Mouse (Mus musculus) neural tube, embryonic 13.5 days (tissue): ENCODE measurements around the gene Samd14. TPM values are rescaled to one million over a fixed set of nuclear protein-coding genes. Genes with fewer than 3 reads are reported as not detected.

Experiments used
- ATAC-seq: fragments of 200-750 bp; cut with Nextera tagmentation; 2 replicates; pipeline ENCODE4 v1.8.0; 2017; ENCODE audit warnings: low read depth, mild to moderate bottlenecking, moderate TSS enrichment, moderate library complexity
- H3K27ac ChIP-seq: fragments of 300-500 bp; sonication (generic); replicated peaks from 2 replicates; pipeline ENCODE4 v1.5.1; 2015; ENCODE audit warnings: moderate library complexity, mild to moderate bottlenecking, inconsistent platforms
- H3K27me3 ChIP-seq: fragments of 300-500 bp; sonication (generic); 2 replicates; pipeline ENCODE4 v1.6.1; 2015; ENCODE audit warnings: mild to moderate bottlenecking, inconsistent platforms
- H3K36me3 ChIP-seq: fragments of 300-500 bp; sonication (generic); 2 replicates; pipeline ENCODE4 v1.6.1; 2015; ENCODE audit warnings: mild to moderate bottlenecking, inconsistent platforms
- H3K4me1 ChIP-seq: fragments of 300-500 bp; sonication (generic); replicated peaks from 2 replicates; pipeline ENCODE4 v1.6.1; 2015; ENCODE audit warnings: inconsistent platforms
- H3K4me2 ChIP-seq: fragments of 300-500 bp; sonication (generic); 2 replicates; pipeline ENCODE4 v1.6.1; 2015; ENCODE audit warnings: inconsistent platforms, mild to moderate bottlenecking, moderate library complexity
- H3K4me3 ChIP-seq: fragments of 300-500 bp; sonication (generic); 2 replicates; pipeline ENCODE4 v1.5.1; 2015; ENCODE audit warnings: mild to moderate bottlenecking, inconsistent platforms
- H3K9ac ChIP-seq: fragments of 300-500 bp; sonication (generic); 2 replicates; pipeline ENCODE4 v1.6.1; 2015; ENCODE audit warnings: moderate library complexity, mild to moderate bottlenecking, inconsistent platforms
- H3K9me3 ChIP-seq: fragments of 300-500 bp; sonication (generic); 2 replicates; pipeline ENCODE4 v1.6.1; 2016; ENCODE audit warnings: inconsistent platforms
- WGBS: fragments of 180-500 bp; shearing (Covaris S2); methylation state at CpG from one replicate; pipeline ENCODE4 v1.1.7; 2015; 5-methylcytosine and 5-hydroxymethylcytosine counted together
- polyA plus RNA-seq: library from polyadenylated mRNA; unstranded; fragments of >200 nt; fragmentation: Nextera tagmentation; extraction: Ambion mirVana; gene quantifications from 2 replicates; pipeline ENCODE4 v1.2.1, GENCODE M21; 2015

Gene Samd14
- polyA plus RNA-seq, 1 experiment from 2014 or later, result 151 TPM

DNA sequence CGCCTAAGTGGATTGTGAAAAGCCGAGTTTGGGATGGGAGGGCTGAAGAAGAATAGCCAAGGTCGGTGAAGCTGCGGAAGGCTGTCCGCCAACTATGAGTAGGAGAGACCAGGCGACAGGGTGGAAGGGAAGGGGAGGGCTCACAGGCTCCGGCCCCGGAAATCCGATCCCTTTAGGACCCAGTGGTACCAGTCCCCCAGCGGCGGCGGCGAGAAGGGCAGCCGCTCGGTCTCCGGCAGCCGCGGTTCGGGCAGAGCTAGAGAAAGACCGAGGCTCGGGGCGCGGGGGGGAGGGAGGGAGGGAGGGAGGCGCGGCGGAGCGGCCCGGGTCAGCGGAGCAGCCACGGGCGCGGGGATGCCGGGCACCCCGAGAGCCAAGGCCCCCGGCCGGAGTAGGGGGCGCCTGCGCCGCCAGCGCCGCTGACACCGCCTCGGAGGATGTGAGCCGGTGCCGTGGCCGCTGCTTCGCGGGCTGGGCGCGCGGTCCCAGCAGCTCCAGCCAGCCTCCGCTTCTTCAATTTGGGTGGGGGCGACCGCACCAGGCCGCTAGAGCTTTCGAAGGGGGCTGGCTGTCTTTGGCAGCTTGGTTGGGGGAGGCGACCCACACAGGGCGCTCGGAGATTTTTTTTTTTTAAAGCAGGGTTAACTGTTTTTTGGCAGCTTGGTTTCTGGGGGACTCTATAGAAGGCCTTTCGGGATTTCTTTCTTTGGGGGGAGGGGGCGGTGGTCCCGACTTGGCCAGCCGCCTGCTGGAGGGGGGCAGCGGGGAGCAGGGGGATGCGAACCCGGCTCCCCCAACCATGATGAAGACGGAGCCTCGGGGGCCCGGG is 18.7 kb upstream of the Samd14 start, which contains the start of gene Ppp1r9b:
Gene Ppp1r9b, plus strand, starts transcription at position 287 of the 829 bp plus-strand sequence.
- H3K27me3 ChIP-seq, result no peaks in the 10 kb centered on the region
- peak within 1 kb of the TSS; percentile 99 for H3K4me2 ChIP-seq
- H3K4me1 ChIP-seq, result peaks cover 79% of the 10 kb centered on the region
- under 1% methylated on average over 64 of the region's 69 CpGs for WGBS
- peak within 1 kb of the TSS; percentile 97 for H3K4me3 ChIP-seq
- peak within 1 kb of the TSS; percentile 97 for H3K27ac ChIP-seq
- H3K9ac ChIP-seq, result peak within 1 kb of the TSS; percentile 99
- H3K9me3 ChIP-seq, result no peaks in the 10 kb centered on the region
- ATAC-seq, result peak; percentile 72
- H3K36me3 ChIP-seq, result peaks cover 2% of the 10 kb centered on the region; the same call in 1 of the 2 replicates

DNA sequence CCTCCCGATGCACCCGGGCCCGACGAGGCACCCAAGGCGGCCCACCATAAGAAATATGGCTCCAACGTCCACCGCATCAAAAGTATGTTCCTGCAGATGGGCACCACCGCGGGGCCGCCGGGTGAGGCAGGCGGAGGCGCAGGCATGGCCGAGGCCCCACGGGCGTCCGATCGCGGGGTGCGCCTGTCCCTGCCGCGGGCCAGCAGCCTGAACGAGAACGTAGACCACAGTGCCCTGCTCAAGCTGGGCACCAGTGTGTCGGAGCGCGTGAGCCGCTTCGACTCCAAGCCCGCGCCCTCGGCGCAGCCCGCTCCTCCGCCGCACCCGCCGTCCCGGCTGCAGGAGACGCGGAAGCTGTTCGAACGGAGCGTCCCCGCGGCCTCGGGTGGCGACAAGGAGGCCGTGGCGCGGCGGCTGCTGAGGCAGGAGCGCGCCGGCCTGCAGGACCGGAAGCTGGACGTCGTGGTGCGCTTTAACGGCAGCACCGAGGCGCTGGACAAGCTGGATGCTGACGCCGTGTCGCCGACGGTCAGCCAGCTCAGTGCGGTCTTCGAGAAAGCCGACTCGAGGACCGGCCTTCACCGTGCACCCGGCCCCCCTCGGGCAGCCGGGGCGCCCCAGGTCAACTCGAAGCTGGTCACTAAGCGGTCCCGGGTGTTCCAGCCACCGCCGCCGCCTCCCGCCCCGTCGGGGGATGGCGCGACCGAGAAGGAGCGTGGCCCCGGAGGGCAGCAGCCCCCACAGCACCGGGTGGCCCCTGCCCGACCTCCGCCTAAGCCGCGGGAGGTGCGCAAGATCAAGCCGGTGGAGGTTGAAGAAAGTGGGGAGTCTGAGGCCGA is 17.8 kb upstream of the Samd14 start:
- Histone ChIP-seq H3K9ac (peak overlapping the region; percentile 99), H3K4me1 (peaks cover 85% of the 10 kb centered on the region), H3K9me3 (no peaks in the 10 kb centered on the region), H3K36me3 (peaks cover 11% of the 10 kb centered on the region), H3K4me3 (peak overlapping the region; percentile 97), H3K27me3 (no peaks in the 10 kb centered on the region), H3K27ac (peak overlapping the region; percentile 97), H3K4me2 (peak overlapping the region; percentile 99)
- no peak for ATAC-seq
- under 1% methylated on average over 99 of the region's 99 CpGs for WGBS

DNA sequence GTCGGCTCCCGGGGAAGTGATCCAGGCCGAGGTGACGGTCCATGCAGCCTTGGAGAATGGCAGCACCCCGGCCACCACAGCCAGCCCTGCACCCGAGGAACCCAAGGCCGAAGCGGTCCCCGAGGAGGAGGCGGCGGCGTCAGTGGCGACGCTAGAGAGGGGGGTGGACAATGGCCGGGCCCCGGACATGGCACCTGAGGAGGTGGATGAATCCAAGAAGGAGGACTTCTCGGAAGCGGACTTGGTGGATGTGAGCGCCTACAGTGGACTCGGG is 17.3 kb upstream of the Samd14 start:
- Histone ChIP-seq H3K4me2 (peak overlapping the region; percentile 99), H3K4me1 (peaks cover 85% of the 10 kb centered on the region), H3K36me3 (peaks cover 16% of the 10 kb centered on the region), H3K27ac (peak overlapping the region; percentile 97), H3K4me3 (peak overlapping the region; percentile 97), H3K27me3 (no peaks in the 10 kb centered on the region), H3K9me3 (no peaks in the 10 kb centered on the region), H3K9ac (peak overlapping the region; percentile 99)
- 0% methylated on average over 20 of the region's 20 CpGs for WGBS
- no peak for ATAC-seq

DNA sequence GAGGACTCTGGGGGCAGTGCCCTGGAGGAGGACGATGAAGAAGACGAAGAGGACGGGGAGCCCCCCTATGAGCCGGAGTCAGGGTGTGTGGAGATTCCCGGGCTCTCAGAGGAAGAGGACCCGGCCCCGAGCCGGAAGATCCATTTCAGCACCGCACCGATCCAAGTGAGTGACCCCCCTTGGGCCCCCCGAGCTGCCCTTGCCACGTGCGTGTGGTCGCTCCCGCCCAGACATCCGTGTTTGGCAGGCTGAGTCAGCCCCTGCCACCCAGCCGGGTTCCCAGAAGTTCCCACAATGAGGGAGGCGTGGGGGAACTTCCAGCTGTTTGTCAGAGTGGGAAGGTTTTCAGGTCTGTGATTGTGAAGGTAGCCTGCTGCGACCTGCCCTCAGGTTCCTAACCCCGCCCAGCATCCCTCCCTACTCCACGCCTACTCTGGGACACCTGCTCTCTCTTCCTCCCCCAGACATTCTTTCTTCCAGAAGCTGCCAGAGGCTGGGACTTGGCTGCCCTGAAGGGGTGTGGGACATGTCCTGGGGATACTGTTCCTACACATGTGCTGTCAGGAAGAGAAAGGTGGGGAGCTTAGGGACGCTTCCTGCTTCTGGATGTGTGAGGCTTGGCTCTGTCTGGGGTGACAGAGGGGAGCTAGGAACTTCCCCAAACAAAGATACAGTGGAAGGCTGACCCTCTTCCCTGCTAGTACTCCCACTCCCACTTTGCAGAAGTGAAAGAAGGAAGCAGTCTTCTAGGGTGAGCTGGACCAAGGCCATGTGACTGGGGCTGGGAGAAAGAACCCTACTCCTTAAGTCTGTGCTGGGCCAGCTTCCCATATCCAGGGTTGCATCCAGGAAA is 16.7 kb upstream of the Samd14 start:
- Histone ChIP-seq H3K27ac (peak overlapping the region; percentile 97), H3K36me3 (peaks cover 22% of the 10 kb centered on the region), H3K4me1 (peaks cover 85% of the 10 kb centered on the region), H3K4me2 (peak overlapping the region; percentile 99), H3K9me3 (no peaks in the 10 kb centered on the region), H3K27me3 (no peaks in the 10 kb centered on the region), H3K4me3 (peak overlapping the region; percentile 97), H3K9ac (peak overlapping the region; percentile 99)
- no peak for ATAC-seq
- WGBS, result 2% methylated on average over 22 of the region's 22 CpGs

DNA sequence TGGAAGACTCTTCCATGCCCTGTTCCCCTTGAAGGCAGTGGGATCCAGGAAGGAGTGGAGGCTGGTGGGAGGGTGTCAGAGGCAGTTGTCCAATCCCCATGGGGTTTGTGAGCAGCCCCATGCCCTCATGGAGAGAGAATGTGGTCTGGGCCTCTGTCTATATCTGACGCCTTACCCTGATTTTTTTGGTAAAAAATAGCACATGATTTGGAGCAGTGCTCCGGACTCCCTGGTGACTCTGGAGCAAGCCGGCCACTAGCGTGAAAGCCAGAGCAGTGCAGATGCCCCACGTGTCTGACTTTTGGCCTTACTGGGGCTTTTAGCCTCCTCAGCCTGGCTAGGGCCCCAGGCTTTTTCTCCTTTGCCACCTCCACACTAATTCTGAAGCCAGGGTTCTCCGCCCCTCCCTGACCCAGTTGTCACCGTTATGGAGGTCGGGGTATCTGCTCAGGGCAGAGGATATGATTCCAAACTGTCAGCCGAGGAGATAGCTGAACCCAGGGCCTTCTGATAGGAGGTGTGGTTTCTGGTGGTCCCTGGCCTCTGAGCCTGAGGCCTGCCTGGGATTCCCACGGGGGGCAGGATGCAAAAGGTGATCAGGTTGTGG is 15.4 kb upstream of the Samd14 start:
- Histone ChIP-seq H3K36me3 (peaks cover 35% of the 10 kb centered on the region), H3K4me1 (peaks cover 84% of the 10 kb centered on the region), H3K9ac (peak overlapping the region; percentile 99), H3K27ac (no peak overlapping the region), H3K9me3 (no peaks in the 10 kb centered on the region), H3K4me3 (peak overlapping the region; percentile 97), H3K4me2 (peak overlapping the region; percentile 99), H3K27me3 (no peaks in the 10 kb centered on the region)
- 44% methylated on average over 10 of the region's 10 CpGs for WGBS
- no peak for ATAC-seq

DNA sequence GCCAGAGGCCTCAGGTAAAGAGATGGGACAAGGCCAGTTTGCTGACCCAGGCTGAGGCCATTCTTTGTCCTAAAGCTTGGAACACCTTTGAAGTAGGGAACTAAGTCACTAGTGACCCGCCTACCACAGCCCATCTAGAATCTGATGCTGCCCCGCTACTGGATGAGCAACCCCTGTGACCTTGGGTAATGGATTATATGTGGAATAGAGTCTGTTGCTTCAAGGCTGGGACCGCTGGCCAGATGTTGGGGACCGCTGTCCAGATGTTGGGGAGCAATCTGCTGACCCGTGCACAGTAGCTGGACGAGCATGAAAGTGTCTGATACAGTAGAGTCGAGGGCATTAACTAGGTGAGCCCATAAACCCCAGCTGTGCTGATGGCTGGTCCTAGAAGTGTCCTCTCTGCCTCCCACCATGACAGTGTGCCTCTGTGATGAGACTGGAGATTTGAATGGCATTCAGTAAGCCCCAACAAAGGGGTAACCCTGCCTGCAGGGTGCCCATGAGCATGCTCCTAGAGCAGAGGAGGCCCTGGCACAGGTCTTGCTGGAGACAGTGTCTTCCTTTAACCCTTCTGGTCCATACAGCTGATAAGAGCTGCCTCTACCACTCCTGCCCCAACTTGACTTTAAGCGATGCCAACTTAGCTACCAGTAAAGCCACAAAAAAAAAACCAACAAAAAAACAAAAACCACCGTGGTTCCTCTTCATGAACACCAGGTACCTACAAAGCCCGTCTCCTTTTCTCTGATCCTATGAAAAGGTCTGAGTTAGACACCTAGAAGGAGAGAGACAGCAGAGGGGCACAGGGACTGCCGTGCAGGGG is 14.5 kb upstream of the Samd14 start:
- peak overlapping the region; percentile 97 for H3K4me3 ChIP-seq

DNA sequence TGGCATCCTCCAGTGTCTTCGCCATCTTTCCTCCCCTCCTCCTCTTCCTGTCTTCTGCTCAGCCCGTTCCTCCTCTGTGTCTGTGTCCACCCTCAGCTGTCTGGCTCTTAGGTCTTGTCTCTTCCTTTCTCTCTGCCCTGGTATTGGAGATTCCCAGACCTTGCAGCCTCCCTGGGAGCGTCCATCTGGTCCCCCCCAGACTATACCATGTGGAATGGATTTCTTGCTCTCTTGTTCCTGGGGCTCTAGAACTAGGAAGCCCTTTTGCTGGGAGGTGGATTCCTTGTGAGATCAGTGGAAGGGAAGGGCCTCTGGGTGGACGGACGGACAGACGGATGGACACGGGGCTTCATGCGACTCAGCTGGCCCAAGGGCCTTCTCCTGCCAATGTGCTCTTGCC is 13.6 kb upstream of the Samd14 start:
- Histone ChIP-seq H3K27ac (no peak overlapping the region), H3K27me3 (no peaks in the 10 kb centered on the region), H3K4me1 (peaks cover 91% of the 10 kb centered on the region), H3K9me3 (no peaks in the 10 kb centered on the region), H3K4me3 (peak overlapping the region; percentile 97), H3K9ac (peak overlapping the region; percentile 99), H3K36me3 (peaks cover 52% of the 10 kb centered on the region), H3K4me2 (peak overlapping the region; percentile 99)
- WGBS, result 86% methylated on average over 8 of the region's 8 CpGs
- ATAC-seq, result no peak

More for the DNA sequence above, 14.5 kb upstream of the Samd14 start:
- H3K4me2 ChIP-seq, result peak overlapping the region; percentile 99
- peaks cover 42% of the 10 kb centered on the region for H3K36me3 ChIP-seq
- peak overlapping the region; percentile 99 for H3K9ac ChIP-seq
- WGBS, result 83% methylated on average over 11 of the region's 11 CpGs
- H3K4me1 ChIP-seq, result peaks cover 87% of the 10 kb centered on the region
- H3K9me3 ChIP-seq, result no peaks in the 10 kb centered on the region
- no peaks in the 10 kb centered on the region for H3K27me3 ChIP-seq
- ATAC-seq, result no peak
- no peak overlapping the region for H3K27ac ChIP-seq

DNA sequence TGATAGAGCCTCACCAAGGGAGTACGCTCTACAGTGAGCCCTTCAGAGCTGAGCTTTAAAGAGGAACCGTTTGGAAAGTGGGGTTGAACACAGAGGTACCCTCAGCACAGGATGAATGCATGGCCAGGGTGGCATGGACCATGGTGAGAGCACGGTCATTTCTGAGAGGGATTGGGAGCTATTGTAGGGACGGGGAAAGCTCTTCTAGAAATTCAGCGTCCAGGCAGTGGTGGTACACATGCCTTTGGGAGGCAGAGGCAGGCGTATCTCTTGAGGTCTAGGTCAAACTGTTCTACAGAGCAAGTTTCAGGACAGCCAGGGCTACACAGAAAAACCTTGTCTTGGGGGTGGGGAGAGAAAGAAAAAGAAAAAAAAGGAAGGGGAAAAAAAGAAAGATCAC is 12.7 kb upstream of the Samd14 start:
- Histone ChIP-seq H3K4me1 (peaks cover 97% of the 10 kb centered on the region), H3K4me3 (no peak overlapping the region), H3K4me2 (no peak overlapping the region), H3K9me3 (no peaks in the 10 kb centered on the region), H3K27ac (no peak overlapping the region), H3K27me3 (no peaks in the 10 kb centered on the region), H3K36me3 (peaks cover 61% of the 10 kb centered on the region), H3K9ac (no peak overlapping the region)
- WGBS, result 96% methylated on average over 6 of the region's 6 CpGs
- ATAC-seq, result no peak

DNA sequence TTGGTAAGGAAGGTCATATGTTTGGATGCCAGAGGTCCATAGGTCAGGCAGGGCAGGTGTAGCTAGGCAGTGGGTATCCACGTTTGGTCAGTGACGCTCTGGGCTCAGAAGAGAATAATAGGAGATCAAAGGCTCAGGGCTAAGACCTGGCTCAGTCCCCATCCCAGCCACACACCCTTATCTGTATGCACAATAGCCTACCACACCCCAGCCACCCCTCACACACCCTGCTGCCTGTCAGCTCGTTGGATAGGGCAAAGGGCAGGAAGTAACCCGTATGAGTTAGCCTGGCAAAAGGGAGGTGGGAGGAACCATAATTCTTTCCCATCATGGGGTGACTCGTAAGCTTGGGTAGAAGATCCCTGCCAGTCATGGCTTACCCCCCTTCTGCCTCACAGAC is 12.1 kb upstream of the Samd14 start:
- Histone ChIP-seq H3K36me3 (peaks cover 67% of the 10 kb centered on the region), H3K4me1 (peaks cover 91% of the 10 kb centered on the region), H3K4me3 (no peak overlapping the region; the same call in 1 of the 2 replicates), H3K9me3 (no peaks in the 10 kb centered on the region), H3K27me3 (no peaks in the 10 kb centered on the region), H3K9ac (no peak overlapping the region), H3K27ac (peak overlapping the region; percentile 49), H3K4me2 (peak overlapping the region; percentile 26; the same call in 1 of the 2 replicates)
- WGBS, result 71% methylated on average over 5 of the region's 5 CpGs
- ATAC-seq, result no peak

DNA sequence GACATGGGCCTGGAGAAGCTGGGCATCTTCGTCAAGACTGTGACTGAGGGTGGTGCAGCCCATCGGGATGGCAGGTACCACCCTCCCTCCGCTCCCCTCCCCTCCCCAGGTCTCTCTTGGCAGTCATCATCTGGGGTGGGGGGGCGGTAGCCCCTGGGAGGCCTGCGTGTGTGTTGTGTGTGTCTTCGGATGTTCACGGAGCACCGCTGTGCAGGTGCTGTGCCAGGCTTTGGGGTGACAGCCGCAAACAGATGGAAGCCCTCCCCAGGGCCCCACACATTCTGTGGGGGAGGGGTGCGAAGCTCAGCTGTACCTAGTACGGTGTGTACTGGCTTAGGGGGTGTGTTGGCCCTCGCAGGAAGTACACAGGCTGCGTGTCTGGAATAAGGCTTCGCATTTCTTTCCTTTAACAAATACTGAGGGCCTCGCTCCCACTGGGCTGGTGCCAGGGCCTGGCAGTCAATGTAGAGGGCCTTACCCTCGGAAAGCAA is 11.6 kb upstream of the Samd14 start:
- Histone ChIP-seq H3K4me2 (peak overlapping the region; percentile 26), H3K4me1 (peaks cover 86% of the 10 kb centered on the region), H3K27me3 (no peaks in the 10 kb centered on the region), H3K9me3 (no peaks in the 10 kb centered on the region), H3K36me3 (peaks cover 72% of the 10 kb centered on the region), H3K27ac (peak overlapping the region; percentile 49), H3K9ac (no peak overlapping the region), H3K4me3 (peak overlapping the region; percentile 2; the same call in 1 of the 2 replicates)
- 69% methylated on average over 16 of the region's 16 CpGs for WGBS
- no peak for ATAC-seq
